Comparison of ENCODE assay signal across 25 mouse cellular contexts in genomic region chr6:140498074-140498473, GRCm38 (mm10).
A peak's percentile ranks its signal among the peaks of the same experiment; 100 is the strongest.
DNase-seq lines count a peak whose midpoint lies in the region; ATAC-seq and TF ChIP-seq lines count a peak whose summit lies in the region.
"Had no signal": no experiment of that assay in that cellular context is flagged by ENCODE, and none has a peak within 500 bp of the region (broad histone marks: within the 10 kb centered on the region; RNA-seq: fewer than 3 reads in every experiment).

No protein-coding gene starts in this region.

- H3K9me3 ChIP-seq in lung, embryonic 15.5 days: no peaks in the 10 kb centered on the region
- H3K9me3 ChIP-seq: embryonic facial prominence, embryonic 12.5 days; embryonic facial prominence, embryonic 15.5 days; heart, embryonic 12.5 days; heart, embryonic 15.5 days; hindbrain, embryonic 10.5 days; hindbrain, embryonic 13.5 days had no signal

- no peaks in the 10 kb centered on the region for H3K36me3 ChIP-seq in lung, embryonic 15.5 days
- H3K36me3 ChIP-seq: embryonic facial prominence, embryonic 12.5 days; embryonic facial prominence, embryonic 15.5 days; heart, embryonic 12.5 days; heart, embryonic 15.5 days had no signal

- no peak overlapping the region for H3K4me2 ChIP-seq in lung, embryonic 15.5 days
- H3K4me2 ChIP-seq: embryonic facial prominence, embryonic 12.5 days; embryonic facial prominence, embryonic 15.5 days; heart, embryonic 12.5 days; heart, embryonic 15.5 days; hindbrain, embryonic 13.5 days had no signal

- peaks cover 24% of the 10 kb centered on the region for H3K4me1 ChIP-seq in lung, embryonic 15.5 days
- H3K4me1 ChIP-seq in lung, adult 2 months (ENCODE audit: control insufficient read depth, insufficient read depth, low read length): peaks cover 2% of the 10 kb centered on the region; the same call in 1 of the 2 replicates
- peaks cover 21% of the 10 kb centered on the region for H3K4me1 ChIP-seq in olfactory bulb, adult 2 months (ENCODE audit: control insufficient read depth, insufficient read depth, low read length)
- H3K4me1 ChIP-seq: embryonic facial prominence, embryonic 15.5 days; hindbrain, embryonic 10.5 days had no signal

- no peak for TF ChIP-seq POLR2A in lung, adult 2 months (IDR thresholded peaks at IDR 0.05; ENCODE audit: borderline replicate concordance, extremely low read depth, low read depth, low read length)
- no peak for TF ChIP-seq POLR2A in olfactory bulb, adult 2 months (IDR thresholded peaks at IDR 0.05; ENCODE audit: insufficient read depth, low read depth, low read length)

- WGBS in lung, embryonic 15.5 days: 46% methylated on average over 3 of the region's 3 CpGs
- 58% methylated on average over 3 of the region's 3 CpGs for WGBS in lung, adult 2 months
- 61% methylated on average over 3 of the region's 3 CpGs for WGBS in olfactory bulb, adult 2 months

- peak; percentile 41; the same call in 1 of the 2 replicates for ATAC-seq in lung, embryonic 15.5 days (ENCODE audit: borderline replicate concordance, extremely low read depth, low FRiP score, low TSS enrichment)
- ATAC-seq: CD4-positive, CD25-positive, alpha-beta regulatory T cell, adult 4 months; forebrain, embryonic 14.5 days; forebrain, postnatal 0 days; hindbrain, embryonic 16.5 days had no signal

- no peak for TF ChIP-seq CTCF in lung, adult 2 months (IDR thresholded peaks at IDR 0.05; ENCODE audit: insufficient read depth, low read length)
- TF ChIP-seq CTCF in olfactory bulb, adult 2 months (IDR thresholded peaks at IDR 0.05; ENCODE audit: insufficient read depth, low read depth, low read length): no peak

- H3K27me3 ChIP-seq in lung, embryonic 15.5 days: no peaks in the 10 kb centered on the region
- H3K27me3 ChIP-seq: embryonic facial prominence, embryonic 12.5 days; embryonic facial prominence, embryonic 15.5 days; heart, embryonic 12.5 days; heart, embryonic 15.5 days; hindbrain, embryonic 13.5 days had no signal

- DNase-seq in heart, adult 11 months: peak; percentile 13
- DNase-seq in heart, adult 9 months (ENCODE audit: low spot score in 2 of 2): no peak
- no peak for DNase-seq in lung, adult 2 months
- DNase-seq in brain, adult 2 months (ENCODE audit: low read depth, low spot score): peak; percentile 63
- DNase-seq: adrenal gland, adult 2 months; adrenal gland, postnatal 14 days; cerebellum, adult 11-12 months; cerebellum, adult 9-11 months; cerebellum, postnatal 25 days; forebrain, postnatal 0 days; gastrocnemius, postnatal 10 days; gastrocnemius, postnatal 36 days; heart, postnatal 10 days; heart, postnatal 36 days had no signal

- no peak overlapping the region for H3K4me3 ChIP-seq in lung, embryonic 15.5 days
- no peak overlapping the region for H3K4me3 ChIP-seq in lung, adult 2 months (replicated peaks; ENCODE audit: extremely low read depth, low read depth, low read length)
- no peak overlapping the region for H3K4me3 ChIP-seq in olfactory bulb, adult 2 months (ENCODE audit: insufficient read depth, low read depth, low read length)
- H3K4me3 ChIP-seq: embryonic facial prominence, embryonic 12.5 days; embryonic facial prominence, embryonic 15.5 days; heart, embryonic 12.5 days; heart, embryonic 15.5 days; hindbrain, embryonic 10.5 days; hindbrain, embryonic 13.5 days had no signal

- H3K9ac ChIP-seq in lung, embryonic 15.5 days: no peak overlapping the region
- H3K9ac ChIP-seq: embryonic facial prominence, embryonic 12.5 days; embryonic facial prominence, embryonic 15.5 days; forebrain, postnatal 0 days; heart, embryonic 12.5 days; heart, embryonic 15.5 days; hindbrain, embryonic 13.5 days had no signal

- peak overlapping the region; percentile 67 for H3K27ac ChIP-seq in lung, embryonic 15.5 days
- H3K27ac ChIP-seq in olfactory bulb, adult 2 months (ENCODE audit: insufficient read depth, low read depth, low read length): 0 out of 2 replicates have a peak overlapping the region, but pooled peaks have one; percentile 69
- H3K27ac ChIP-seq: embryonic facial prominence, embryonic 12.5 days; embryonic facial prominence, embryonic 15.5 days; heart, embryonic 15.5 days; hindbrain, embryonic 10.5 days; hindbrain, embryonic 13.5 days had no signal

Comparison
In these comparisons a context has a peak if more than half of its experiments do, and no peak if none do; other contexts are left out.
1. DNase-seq: peak in heart, adult 11 months (single experiment) and brain, adult 2 months (single experiment); none in heart, adult 9 months (0 of 2) and lung, adult 2 months (single experiment).